Mouse (Mus musculus) lung, adult 2 months (tissue): ENCODE results near the gene Vmn2r118. TPM values are rescaled to one million over a fixed set of nuclear protein-coding genes. Genes with fewer than 3 reads are reported as not detected.

Experiments used
- DNase-seq: peaks from one replicate; pipeline ENCODE4 v3.0.0; 2022
- H3K4me1 ChIP-seq: fragments of 200-500 bp; 2 replicates; pipeline ENCODE4 v1.6.1; 2011; ENCODE audit warnings: low read length; ENCODE audit not compliant: control insufficient read depth, insufficient read depth
- H3K4me3 ChIP-seq: fragments of 200-500 bp; replicated peaks from 2 replicates; pipeline ENCODE3; 2011; ENCODE audit warnings: low read depth, mild to moderate bottlenecking, control low read depth, low read length; ENCODE audit errors: extremely low read depth
- CTCF ChIP-seq: fragments of 200-500 bp; IDR thresholded peaks from 2 replicates; pipeline ENCODE4 v1.5.1; 2011; ENCODE audit warnings: mild to moderate bottlenecking, low read length, control low read depth; ENCODE audit not compliant: insufficient read depth
- POLR2A ChIP-seq: fragments of 200-500 bp; IDR thresholded peaks from 2 replicates; pipeline ENCODE4 v1.6.1; 2011; ENCODE audit warnings: low read depth, mild to moderate bottlenecking, control low read depth, low read length, borderline replicate concordance; ENCODE audit errors: extremely low read depth
- WGBS: fragments of 180-500 bp; shearing (Covaris S2); methylation state at CpG from one replicate; pipeline ENCODE4 v1.1.7; 2018; 5-methylcytosine and 5-hydroxymethylcytosine counted together
- polyA plus RNA-seq: library from polyadenylated mRNA; depleted of rRNA; stranded (reverse); fragments of >200 nt; gene quantifications from 2 replicates; pipeline ENCODE4 v1.2.3, GENCODE M21; 2012; rRNA removed

Vmn2r118 gene
- not detected in 2 replicates for polyA plus RNA-seq

DNA sequence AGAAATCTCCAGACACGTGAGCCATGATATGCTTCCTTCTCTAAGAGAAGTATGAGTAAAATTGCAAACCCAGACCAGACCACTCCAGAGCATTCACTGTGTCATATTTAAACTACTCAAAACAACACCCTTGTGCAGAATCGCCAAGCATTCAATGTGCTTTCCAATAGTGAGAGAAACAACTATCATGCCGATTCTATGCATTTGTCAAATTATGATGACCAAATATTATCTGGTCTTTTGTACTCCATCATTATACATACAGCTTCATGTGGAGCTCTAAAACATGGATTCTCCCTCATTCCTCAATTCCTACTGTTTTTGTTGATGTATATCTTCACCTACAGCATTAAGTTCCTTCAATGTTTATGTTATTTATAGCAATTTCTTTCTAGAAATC, at the start of gene Vmn2r118:
Gene Vmn2r118 (minus strand): TSS at position 101 of the 400 bp plus-strand sequence.
- 76% methylated on average over 3 of the region's 3 CpGs for WGBS
- Histone ChIP-seq H3K4me3 (no peak within 1 kb of the TSS), H3K4me1 (no peaks in the 10 kb centered on the region)
- no peak for DNase-seq
- no peak for TF ChIP-seq CTCF
- no peak for TF ChIP-seq POLR2A

GRCm38 (mm10) chr17:55661099-55661498, 36.1 kb upstream of the Vmn2r118 start:
- 78% methylated on average over 2 of the region's 2 CpGs for WGBS
- no peak for DNase-seq
- Histone ChIP-seq H3K4me3 (no peak overlapping the region), H3K4me1 (no peaks in the 10 kb centered on the region)
- no peak for TF ChIP-seq CTCF
- no peak for TF ChIP-seq POLR2A

GRCm38 (mm10) chr17:55590838-55591237, 34.2 kb downstream of the Vmn2r118 start:
- WGBS = 51% methylated on average over 1 of the region's 1 CpGs
- no peak for TF ChIP-seq POLR2A
- no peak for TF ChIP-seq CTCF
- DNase-seq = no peak
- Histone ChIP-seq H3K4me3 (no peak overlapping the region), H3K4me1 (no peaks in the 10 kb centered on the region)

DNA sequence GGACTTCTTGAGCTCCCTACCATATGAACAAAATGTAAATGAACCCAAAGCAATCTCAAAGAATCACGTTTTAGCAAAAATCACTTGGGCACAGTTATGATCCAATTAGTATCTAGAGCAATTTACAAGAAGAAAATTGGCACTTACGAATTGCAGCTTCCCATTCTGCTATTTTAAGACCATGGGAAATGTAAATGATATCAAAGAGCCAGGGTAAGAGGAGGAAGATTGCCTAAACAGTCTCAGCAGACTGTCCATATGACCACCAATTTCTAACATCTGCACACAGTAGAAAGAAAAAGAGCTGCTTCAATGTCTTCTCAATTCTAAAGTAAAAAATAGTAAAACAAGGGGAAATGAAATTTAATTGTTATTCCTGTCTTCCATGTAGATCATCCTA, 63.2 kb downstream of the Vmn2r118 start:
- Histone ChIP-seq H3K4me3 (no peak overlapping the region), H3K4me1 (no peaks in the 10 kb centered on the region)
- WGBS = 46% methylated on average over 2 of the region's 2 CpGs
- DNase-seq = no peak
- no peak for TF ChIP-seq POLR2A
- no peak for TF ChIP-seq CTCF

DNA sequence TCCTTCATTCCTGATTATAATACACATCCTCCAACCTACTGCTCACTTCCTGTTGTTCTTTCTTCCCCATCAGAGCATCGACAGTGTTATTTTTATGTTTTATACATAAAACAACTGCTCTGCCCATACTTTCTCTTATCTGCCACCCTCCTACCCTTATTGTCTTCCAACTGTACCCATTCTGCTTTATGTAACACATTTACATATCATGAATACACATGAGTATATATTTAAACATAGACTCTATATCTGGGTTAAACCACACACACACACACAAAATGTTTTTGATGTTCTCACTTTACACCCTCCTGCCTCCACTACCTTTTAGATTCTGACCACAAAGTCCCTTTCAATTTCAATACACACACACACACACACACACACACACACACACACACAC, 76.5 kb downstream of the Vmn2r118 start:
- H3K4me1 ChIP-seq = no peaks in the 10 kb centered on the region
- 50% methylated on average over 1 of the region's 1 CpGs for WGBS

More for the DNA sequence above, 76.5 kb downstream of the Vmn2r118 start:
- TF ChIP-seq POLR2A (no peak), CTCF (no peak)
- no peak for DNase-seq
- no peak overlapping the region for H3K4me3 ChIP-seq

Other genes starting within 250 kb of the Vmn2r118 start
- gene St6gal2, start 179.8 kb downstream of the Vmn2r118 start, polyA plus RNA-seq = 0.06 TPM in 1 of 2 replicates, not detected in the other
- 1.9 and 5.9 TPM in 2 replicates for gene Pot1b, start 87.4 kb upstream of the Vmn2r118 start, polyA plus RNA-seq
- 2.0 and 4.9 TPM in 2 replicates for gene Adgre4, start 124.8 kb upstream of the Vmn2r118 start, polyA plus RNA-seq